Mouse (Mus musculus) urinary bladder, postnatal 10 days (tissue): Measurements from ENCODE around the gene Fkbp15.
"Not testable (repeated sequence)": the region's sequence is repeated elsewhere in the genome, so short reads cannot be mapped to it uniquely, and the experiment has no call there.

ENCODE experiments used
- DNase-seq: peaks from one replicate; pipeline ENCODE4 v3.0.0; 2022; ENCODE audit warnings: low spot score

Gene Fkbp15

DNA sequence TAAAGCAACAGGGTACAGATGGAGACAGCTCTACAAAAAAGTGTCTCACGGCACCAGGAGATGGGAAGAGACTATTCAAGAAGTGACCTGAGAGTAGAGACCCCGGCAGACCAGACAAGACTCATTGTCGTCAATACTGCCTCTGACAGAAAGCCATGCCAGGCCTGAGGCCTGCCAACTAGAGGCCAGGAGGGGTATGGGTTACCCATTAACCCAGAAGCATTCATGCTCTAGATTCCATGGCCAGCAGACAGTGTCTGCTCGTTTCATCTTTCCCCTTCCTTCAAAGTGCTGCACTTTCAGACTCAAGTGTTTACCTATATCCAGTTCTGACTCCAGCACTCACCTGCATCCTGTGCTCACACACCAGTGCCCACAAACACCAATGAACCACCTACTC is 82.3 kb downstream of the Fkbp15 start:
- DNase-seq: no peak

DNA sequence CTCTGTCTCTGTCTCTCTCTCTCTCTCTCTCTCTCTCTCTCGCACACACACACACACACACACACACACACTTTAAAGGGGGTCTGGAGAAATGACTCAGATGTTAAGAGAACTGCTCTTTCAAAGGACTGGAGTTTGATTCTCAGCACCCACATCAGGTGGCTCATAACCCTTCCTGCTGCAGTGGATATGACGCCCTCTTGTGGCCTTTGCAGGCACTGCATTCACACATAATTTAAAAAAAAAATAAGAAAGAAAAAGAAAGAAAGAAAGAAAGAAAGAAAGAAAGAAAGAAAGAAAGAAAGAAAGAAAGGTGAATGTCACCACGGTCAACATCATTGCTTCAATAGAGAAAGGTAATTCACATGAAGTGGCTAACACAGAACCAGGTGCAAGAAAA is 83.1 kb downstream of the Fkbp15 start:
- DNase-seq: no peak

DNA sequence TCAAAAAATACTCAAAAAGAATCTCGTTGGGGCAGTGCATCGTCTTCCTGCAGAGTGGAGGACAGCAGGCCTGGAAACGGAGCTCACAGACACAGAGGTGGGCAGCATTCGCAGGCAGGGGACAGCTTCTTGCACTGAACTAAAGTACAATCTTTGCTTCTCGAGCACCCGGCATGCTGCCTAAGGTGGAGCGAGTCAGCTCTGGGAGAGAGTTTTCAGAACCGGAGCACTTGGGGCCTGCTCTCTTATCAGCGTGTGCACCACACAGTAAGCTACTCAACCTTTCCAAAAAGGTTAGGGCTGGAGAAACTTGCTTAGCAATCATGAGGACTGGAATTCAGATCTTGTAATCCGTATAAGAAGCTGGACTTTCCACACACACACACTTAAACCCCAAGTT is 83.7 kb downstream of the Fkbp15 start:
- no peak for DNase-seq

DNA sequence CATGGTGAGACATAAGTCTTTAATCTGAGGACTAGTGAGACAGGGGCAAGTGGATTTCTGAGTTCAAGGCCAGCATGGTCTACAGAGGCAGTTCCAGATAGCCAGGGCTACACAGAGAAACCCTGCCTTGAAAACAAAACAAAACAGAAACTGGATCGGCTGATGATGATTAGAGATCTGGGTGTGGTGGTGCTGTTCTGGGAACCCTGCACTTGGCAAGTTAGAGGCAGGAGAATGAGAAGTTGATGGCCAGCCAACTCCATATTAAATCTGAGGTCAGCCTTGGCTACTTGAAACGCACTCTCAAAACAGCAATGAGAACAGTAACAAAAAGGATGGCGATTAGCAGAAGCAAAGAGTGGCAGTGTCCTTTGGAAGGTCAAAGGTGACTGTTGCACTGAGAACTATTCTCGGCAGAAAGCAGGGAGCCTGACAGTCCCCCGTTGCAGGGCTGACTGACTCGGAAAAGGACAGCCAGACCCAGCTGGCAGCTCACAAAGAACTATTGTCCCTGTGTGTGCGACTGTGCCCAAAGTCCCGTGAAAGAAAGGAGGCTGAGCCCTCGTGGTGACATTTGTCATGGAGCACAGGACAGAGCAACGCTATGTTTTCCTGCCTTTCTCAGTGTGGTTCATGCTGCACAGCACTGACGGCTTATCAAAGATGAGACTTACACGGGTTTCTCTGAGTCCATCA is 85.4 kb downstream of the Fkbp15 start:
- DNase-seq: no peak

DNA sequence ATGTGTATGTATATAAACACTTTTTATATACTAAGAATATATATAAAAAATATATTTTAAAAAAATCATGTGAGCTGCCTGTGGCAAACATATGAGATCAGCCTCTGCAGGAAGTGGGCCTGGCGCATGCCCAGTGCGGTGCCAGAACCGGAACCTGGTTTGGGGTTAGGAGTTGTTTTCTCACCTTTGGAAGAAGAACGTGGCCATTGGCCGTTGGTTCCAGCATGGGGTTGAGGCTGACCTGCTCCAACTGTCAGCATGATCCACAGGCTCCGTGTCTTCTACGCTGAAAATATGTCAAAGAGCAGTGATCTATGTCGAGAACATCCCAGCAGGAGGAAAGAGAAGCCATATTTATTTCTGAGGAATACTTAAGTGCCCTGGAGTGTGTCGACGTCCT is 86.4 kb downstream of the Fkbp15 start:
- DNase-seq: no peak

DNA sequence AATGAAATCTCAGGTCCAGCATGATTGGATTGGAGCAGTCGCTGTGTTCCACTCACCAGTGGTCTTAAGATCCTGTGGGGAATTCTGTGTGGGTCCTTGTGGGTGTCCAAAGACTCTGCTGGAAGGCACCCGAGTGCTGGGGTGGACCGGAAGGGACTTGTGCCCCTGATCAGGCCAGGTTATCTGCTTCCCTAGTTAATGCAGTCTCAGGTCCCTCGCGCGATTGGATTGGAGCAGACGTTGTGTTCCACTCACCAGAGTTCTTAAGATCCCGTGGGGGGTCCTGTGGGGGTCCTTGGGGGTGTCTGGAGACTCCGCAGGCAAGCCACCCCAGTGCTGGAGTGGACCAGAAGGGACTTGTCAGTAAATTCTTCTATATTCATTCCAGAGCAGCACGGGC is 87.7 kb downstream of the Fkbp15 start:
- no peak for DNase-seq

DNA sequence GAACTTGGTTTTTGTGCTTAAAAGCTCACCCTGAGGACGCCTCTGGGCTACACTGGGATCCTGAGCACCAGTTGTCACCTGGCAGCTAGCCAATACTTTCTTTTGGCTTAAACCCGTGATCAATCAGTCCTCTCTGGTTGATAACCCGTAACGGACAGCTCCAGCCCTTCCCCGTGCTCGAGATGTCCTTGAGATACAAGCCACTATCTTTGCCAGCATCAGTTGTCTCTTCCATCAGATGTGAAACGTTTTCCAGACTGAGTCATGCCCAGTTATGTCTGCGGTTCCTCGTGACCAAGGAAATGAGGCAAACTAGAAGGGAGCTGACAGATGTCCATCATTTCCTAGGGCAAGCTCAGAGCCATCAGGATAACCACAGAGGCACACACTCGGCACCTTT is 93.2 kb downstream of the Fkbp15 start:
- DNase-seq: no peak

DNA sequence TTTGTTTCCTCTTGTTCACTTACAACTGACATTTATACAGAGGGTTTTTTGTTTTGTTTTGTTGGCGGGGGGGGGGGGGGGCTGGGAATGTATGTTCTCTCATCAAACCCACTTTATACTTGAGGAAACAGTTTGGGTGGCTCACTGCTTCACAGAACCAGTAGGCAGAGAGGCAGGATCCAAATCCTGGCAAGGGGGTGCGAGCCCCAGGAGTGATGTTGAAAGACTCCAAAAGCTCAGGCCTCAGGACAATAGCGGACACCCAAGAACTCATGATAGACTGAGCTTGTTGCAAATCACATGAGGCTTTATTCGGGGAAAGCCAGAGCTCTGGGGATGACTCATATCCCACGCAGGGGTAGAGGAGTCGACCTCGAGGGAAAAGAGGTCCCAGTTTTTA is 94.3 kb downstream of the Fkbp15 start:
- not testable (repeated sequence) for DNase-seq

DNA sequence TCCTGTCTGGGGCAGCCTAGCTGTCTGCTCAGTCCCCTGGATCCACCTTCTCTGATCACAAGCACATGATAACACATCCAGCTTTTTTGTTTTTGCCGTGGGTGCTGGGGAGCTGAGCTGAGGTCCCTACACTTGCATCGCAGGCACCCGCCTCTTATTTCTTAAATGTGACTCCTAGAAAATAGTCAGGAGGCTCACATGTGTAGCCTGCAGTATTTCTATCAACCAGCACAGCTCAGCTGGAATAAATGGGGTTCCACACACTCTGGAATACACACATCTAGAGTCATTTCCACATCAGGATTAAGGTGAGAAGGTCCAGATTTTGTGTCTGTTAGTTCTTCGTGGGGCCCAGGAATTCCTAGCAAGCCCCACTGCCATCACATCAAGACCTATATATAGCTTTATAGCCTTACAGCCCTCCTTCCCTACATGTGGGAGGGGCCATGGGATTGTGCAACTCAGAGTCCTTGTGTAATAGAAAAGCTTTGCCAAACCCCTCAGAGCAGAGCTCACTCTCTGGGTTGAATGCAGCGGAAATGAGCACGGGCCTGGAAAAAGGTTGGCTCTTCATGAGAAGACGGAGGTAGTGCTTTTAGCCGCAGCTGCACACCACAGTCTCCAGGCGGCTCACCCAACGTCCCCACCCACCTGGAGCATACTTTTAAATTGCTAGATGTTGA is 95.1 kb downstream of the Fkbp15 start:
- DNase-seq: no peak

DNA sequence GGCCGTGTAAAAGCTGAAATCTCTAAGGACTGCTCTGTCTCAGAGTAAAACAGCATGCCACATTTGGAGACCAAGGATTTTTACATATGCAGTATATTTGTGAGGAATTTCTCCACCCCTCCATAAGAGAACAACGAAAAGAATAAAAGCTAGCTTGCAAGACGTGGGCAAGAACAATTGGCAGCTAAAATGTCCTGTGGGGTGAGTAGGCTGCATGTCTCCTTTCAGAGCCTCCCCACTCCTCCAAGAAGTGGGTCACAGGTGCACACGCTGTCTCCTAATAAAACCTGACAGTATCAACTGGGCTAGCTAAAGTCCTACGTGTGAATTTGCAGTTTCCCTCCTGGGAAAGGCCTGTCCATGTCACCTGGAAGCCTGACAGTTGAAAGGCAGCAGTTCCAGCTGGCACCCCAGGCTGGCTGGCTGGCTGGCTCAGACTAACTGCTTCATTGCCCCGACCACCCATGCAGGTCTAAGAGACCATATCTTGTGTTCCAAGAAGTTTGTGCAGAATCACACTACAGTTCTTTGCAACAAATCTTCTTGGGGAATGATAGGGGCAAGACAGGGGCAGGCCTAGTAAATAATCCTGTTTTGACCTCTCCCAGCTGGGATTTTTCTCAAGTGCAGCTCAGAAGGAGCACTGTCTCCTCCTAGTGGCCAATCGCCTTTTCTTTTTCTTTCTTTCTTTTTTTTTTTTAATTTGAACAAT is 97.1 kb downstream of the Fkbp15 start:
- no peak for DNase-seq

DNA sequence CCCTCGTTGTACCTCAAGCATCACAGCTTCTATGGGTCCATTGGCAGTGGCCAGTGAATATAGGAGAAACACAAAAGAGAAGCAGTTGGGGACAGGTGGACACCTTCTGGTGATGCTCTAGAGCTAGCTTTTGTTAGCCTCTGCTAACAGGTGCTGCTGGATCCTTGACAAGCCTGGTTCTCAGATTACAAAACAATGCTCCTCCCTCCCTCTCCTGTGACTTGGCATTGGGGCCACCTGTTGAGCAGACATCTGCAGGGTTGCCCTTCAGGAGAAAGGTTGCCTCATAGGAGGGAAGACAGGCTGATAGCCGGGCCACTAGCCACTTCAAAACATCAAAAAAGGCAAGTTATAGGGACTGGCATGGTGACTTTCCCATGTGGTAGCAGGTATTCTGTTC is 98.1 kb downstream of the Fkbp15 start, which contains the start of gene Slc31a2:
Gene Slc31a2, plus strand, starts transcription at position 287 of the 400 bp plus-strand sequence.
- no peak for DNase-seq

DNA sequence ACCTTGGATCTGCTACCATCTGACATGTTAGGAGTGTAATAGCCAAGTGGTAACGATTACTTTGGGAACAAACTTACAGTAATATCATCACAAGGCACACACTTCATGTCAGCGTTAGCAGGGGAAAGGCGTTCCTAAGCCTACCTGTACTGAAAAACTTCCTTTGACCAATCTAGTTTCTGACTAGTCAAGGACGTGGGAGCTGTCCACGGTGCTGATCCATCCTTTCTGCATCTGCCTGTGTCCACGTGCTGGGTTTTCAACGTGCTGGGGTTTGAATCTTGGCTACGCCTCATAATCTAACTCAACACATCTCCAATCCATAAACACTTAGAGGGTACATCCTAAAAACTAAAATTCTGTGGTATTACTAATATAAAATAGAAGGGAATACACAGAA is 103.4 kb downstream of the Fkbp15 start:
- DNase-seq: no peak

DNA sequence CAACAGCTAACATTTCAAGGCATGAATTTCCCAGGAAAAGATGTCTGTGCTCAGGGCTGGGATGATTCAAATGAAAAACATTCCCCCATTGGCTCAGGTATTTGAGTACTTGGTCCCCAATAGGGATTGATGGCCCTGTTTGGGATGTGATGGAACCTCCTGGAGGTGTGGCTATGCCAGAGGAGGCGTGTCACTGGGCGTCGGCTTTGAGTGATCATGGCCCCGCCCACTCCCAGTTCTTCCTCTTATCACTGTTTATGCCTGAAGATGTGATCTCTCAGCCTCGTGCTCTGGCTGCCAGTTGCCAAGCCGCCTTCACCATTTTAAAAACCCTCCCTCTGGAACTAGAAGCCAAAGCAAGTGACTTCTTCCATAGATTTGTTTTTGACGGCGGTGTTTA is 105.8 kb downstream of the Fkbp15 start:
- DNase-seq: no peak

DNA sequence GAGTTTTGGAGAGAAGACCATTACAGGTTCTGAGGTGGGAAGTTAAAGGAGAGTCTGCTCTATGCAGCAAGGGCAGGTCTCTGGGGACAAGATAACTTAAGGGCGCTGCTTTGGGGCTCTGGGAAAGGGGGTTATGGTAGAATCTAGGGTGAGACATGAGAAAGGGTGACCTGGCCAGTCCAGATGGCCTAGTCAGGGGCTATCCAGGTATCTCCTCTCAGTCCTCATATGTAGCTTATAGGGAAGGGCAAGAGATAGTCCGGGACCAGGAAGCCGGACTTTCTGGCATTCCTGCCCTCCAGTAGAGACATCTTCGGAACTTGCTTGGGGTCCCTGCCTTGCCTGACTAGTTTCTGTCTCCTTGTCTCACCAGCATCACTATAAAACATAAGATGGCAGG is 108.6 kb downstream of the Fkbp15 start:
- DNase-seq: no peak

DNA sequence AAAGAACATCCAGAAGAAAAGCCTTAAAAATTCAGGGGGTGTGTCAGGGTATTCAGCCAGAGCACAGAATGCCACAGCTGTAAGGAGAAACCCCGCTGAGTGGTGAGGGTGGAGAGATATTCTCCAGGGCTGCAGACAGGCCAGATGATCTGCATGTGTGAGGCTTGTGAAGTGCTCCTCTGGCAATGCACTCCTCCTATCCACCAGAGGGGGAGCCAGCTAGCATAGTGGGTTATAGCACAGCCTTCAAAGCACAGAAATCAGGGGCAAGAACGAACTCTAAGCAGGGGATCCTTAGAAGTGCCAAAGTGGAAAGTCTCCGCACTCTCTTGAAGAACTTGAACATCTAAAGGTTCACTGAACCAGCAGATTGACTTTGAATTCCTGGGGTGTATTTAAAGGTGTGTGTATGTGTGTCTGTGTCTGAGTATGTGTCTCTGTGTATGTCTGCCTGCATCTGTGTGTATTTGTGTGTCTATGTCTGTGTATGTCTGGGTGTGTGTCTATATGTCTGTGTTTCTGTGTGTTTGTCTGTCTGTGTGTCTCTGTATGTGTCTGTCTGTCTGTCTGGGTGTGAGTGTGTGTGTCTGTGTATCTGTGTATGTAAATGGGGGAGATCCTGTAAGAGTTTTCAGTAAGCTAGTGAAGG is 109.3 kb downstream of the Fkbp15 start:
- no peak for DNase-seq
